Mouse (Mus musculus): ENCODE results near the gene Olfml3.
A peak's percentile ranks its signal among the peaks of the same experiment; 100 is the strongest.

The Olfml3 gene

GRCm38 (mm10) chr3:103737778-103738571 lies at the start of gene Olfml3:
Olfml3 (minus strand) TSS chr3:103738001.
- peak; percentile 84 to 91 for DNase-seq

GRCm38 (mm10) chr3:103787225-103787624 lies 49.4 kb upstream of the Olfml3 start:
- no peak for DNase-seq

- DNase-seq, result no peak
Observed at GRCm38 (mm10) chr3:103782844-103783609, 45.2 kb upstream of the Olfml3 start.

GRCm38 (mm10) chr3:103780777-103781176 lies 43.0 kb upstream of the Olfml3 start:
- no peak for DNase-seq

GRCm38 (mm10) chr3:103780271-103780670 lies 42.5 kb upstream of the Olfml3 start:
- DNase-seq, result peak in 1 of 2 experiments; percentile 28

- DNase-seq, result peak in 1 of 2 experiments; percentile 13
Observed at GRCm38 (mm10) chr3:103779183-103779582, 41.4 kb upstream of the Olfml3 start.

- DNase-seq, result peak in 1 of 2 experiments; percentile 8
Observed at GRCm38 (mm10) chr3:103778660-103779059, 40.9 kb upstream of the Olfml3 start.

- DNase-seq, result peak; percentile 67 to 75
Observed at GRCm38 (mm10) chr3:103777940-103778339, 40.1 kb upstream of the Olfml3 start.

- peak; percentile 64 to 80 for DNase-seq
Observed at GRCm38 (mm10) chr3:103774009-103774408, 36.2 kb upstream of the Olfml3 start.

- DNase-seq, result peak; percentile 49 to 52
Observed at GRCm38 (mm10) chr3:103773508-103773907, 35.7 kb upstream of the Olfml3 start.

GRCm38 (mm10) chr3:103772846-103773245 lies 35.0 kb upstream of the Olfml3 start:
- no peak for DNase-seq

- DNase-seq, result no peak
Observed at GRCm38 (mm10) chr3:103771531-103772130, 33.8 kb upstream of the Olfml3 start.

GRCm38 (mm10) chr3:103766789-103767188 lies 29.0 kb upstream of the Olfml3 start:
- DNase-seq, result no peak

- DNase-seq, result no peak
Observed at GRCm38 (mm10) chr3:103759261-103759970, 21.6 kb upstream of the Olfml3 start.

GRCm38 (mm10) chr3:103758456-103758855 lies 20.7 kb upstream of the Olfml3 start:
- DNase-seq, result no peak

GRCm38 (mm10) chr3:103756920-103757319 lies 19.1 kb upstream of the Olfml3 start:
- no peak for DNase-seq

GRCm38 (mm10) chr3:103755351-103755750 lies 17.6 kb upstream of the Olfml3 start:
- DNase-seq, result no peak

GRCm38 (mm10) chr3:103751558-103751957 lies 13.8 kb upstream of the Olfml3 start:
- DNase-seq, result no peak

- DNase-seq, result no peak
Observed at GRCm38 (mm10) chr3:103746711-103747110, 8.9 kb upstream of the Olfml3 start.

- no peak for DNase-seq
Observed at GRCm38 (mm10) chr3:103745001-103745770, 7.4 kb upstream of the Olfml3 start.

- no peak for DNase-seq
Observed at GRCm38 (mm10) chr3:103743208-103743607, 5.4 kb upstream of the Olfml3 start.

- DNase-seq, result peak in 1 of 2 experiments; percentile 33
Observed at GRCm38 (mm10) chr3:103740342-103740741, 2.5 kb upstream of the Olfml3 start.
